Mouse (Mus musculus): ENCODE measurements around the gene Mcrip2. TPM values are rescaled to one million over a fixed set of nuclear protein-coding genes. Genes with fewer than 3 reads are reported as not detected.

Mcrip2 gene
- total and polyA plus RNA-seq, 3 experiments, result 234 to 288 (median 254) TPM

DNA sequence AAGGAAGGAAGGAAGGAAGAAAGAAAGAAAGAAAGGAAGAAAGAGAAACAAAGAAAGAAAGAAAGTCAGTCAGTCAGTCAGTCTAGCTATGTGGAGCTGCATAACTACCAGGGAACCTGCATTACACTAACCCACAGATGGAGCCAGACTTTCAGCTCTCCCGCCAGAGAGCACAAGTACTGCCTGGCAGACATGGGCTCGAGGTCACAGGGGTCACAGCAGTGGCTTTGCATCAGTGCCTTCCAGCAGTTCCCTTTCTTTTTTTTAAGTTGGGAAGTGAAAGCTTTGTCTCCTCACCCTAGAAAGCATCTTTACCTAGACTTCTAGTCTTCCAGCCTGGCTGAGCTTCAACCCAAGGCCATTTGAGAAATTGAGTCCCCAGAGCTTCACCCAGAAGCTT is 26.9 kb upstream of the Mcrip2 start:
- no peak overlapping the region for H3K4me3 ChIP-seq
- no peak for DNase-seq
- no peaks in the 10 kb centered on the region; the same call in 1 of the 2 replicates for H3K79me2 ChIP-seq (replicated peaks; ENCODE audit: control insufficient read depth, insufficient read depth, low read length)
- H3K36me3 ChIP-seq (ENCODE audit: control insufficient read depth, insufficient read depth, low read length), result no peaks in the 10 kb centered on the region
- no peak overlapping the region for H3K9ac ChIP-seq (ENCODE audit: low read depth, low read length)
- H3K4me1 ChIP-seq (ENCODE audit: control insufficient read depth, insufficient read depth, low read length), result peaks cover 1% of the 10 kb centered on the region; the same call in 1 of the 2 replicates
- H3K27ac ChIP-seq, result no peak overlapping the region
- no peaks in the 10 kb centered on the region for H3K27me3 ChIP-seq (ENCODE audit: control insufficient read depth, insufficient read depth, low read length)
- WGBS, result 42% methylated on average over 2 of the region's 2 CpGs
- intact Hi-C loops (cut with DNase I), result loop anchor here (2.0 kb wide), 1 partner anchor 23 kb away; the partner anchor contains the start of gene Rab40c
- TF ChIP-seq CTCF (IDR thresholded peaks at IDR 0.05) (peak; percentile 42), EP300 (IDR thresholded peaks at IDR 0.05; ENCODE audit: insufficient read depth, low read depth, low read length) (no peak)

DNA sequence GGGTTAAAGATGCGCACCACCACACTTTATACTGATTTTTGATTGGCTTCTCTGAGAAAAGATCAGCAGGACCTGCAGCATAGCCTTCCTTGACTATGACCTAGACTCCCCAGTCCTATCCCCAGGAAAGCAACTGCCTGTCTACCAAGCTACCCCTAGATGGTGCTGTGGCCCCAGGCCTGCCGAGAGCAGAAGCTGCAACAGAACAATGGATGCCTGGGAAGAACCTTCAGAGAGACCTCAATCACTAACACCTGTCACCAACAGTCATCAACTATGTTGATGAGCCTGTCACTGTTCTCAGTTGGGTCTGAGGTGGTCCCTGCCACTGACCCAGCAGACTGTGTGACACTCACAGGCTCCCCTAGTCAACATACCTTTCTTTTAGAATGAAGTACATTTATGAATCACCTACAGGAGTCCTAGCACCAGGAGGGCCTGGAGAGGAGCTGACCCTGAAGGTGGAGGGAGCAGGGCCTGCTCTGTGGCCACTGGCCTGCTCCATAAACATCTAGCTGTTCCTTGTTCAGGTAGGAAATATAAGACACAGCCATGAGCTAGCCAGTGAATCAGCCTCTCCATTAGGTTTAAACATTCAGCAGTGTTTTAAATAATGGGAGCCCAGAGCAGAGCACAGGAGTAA is 25.5 kb upstream of the Mcrip2 start:
- 27% methylated on average over 2 of the region's 2 CpGs for WGBS

GRCm38 (mm10) chr17:25888837-25889236 is 20.3 kb upstream of the Mcrip2 start:
- Histone ChIP-seq H3K79me2 (replicated peaks; ENCODE audit: control insufficient read depth, insufficient read depth, low read length) (no peaks in the 10 kb centered on the region; the same call in 1 of the 2 replicates), H3K9ac (ENCODE audit: low read depth, low read length) (no peak overlapping the region), H3K4me3 (no peak overlapping the region), H3K27ac (no peak overlapping the region), H3K27me3 (ENCODE audit: control insufficient read depth, insufficient read depth, low read length) (no peaks in the 10 kb centered on the region), H3K4me1 (ENCODE audit: control insufficient read depth, insufficient read depth, low read length) (no peaks in the 10 kb centered on the region), H3K36me3 (ENCODE audit: control insufficient read depth, insufficient read depth, low read length) (no peaks in the 10 kb centered on the region)
- DNase-seq, result no peak
- TF ChIP-seq CTCF (IDR thresholded peaks at IDR 0.05), result no peak
- TF ChIP-seq EP300 (IDR thresholded peaks at IDR 0.05; ENCODE audit: insufficient read depth, low read depth, low read length), result no peak
- TF ChIP-seq POLR2A (IDR thresholded peaks at IDR 0.05; ENCODE audit: insufficient read depth, low read depth, low read length), result no peak
- intact Hi-C loops (cut with DNase I), result no loop called here
- 54% methylated on average over 3 of the region's 3 CpGs for WGBS

More for the DNA sequence above, 25.5 kb upstream of the Mcrip2 start:
- peak; percentile 71 to 75 for DNase-seq
- no peaks in the 10 kb centered on the region for H3K27me3 ChIP-seq (ENCODE audit: control insufficient read depth, insufficient read depth, low read length)
- no peak overlapping the region for H3K9ac ChIP-seq (ENCODE audit: low read depth, low read length)
- intact Hi-C loops (cut with DNase I), result loop anchor here (1.0 to 5.0 kb wide), 5 partner anchors 25 to 198 kb away; partner anchors contain the start of genes Capn15, Decr2, Nhlrc4 and Pigq
- H3K4me3 ChIP-seq, result no peak overlapping the region
- H3K4me1 ChIP-seq (ENCODE audit: control insufficient read depth, insufficient read depth, low read length), result peaks cover 1% of the 10 kb centered on the region; the same call in 1 of the 2 replicates
- no peaks in the 10 kb centered on the region; the same call in 1 of the 2 replicates for H3K79me2 ChIP-seq (replicated peaks; ENCODE audit: control insufficient read depth, insufficient read depth, low read length)
- TF ChIP-seq POLR2A (IDR thresholded peaks at IDR 0.05; ENCODE audit: insufficient read depth, low read depth, low read length), result no peak
- peak; percentile 97 for TF ChIP-seq EP300 (IDR thresholded peaks at IDR 0.05; ENCODE audit: insufficient read depth, low read depth, low read length)
- no peak overlapping the region for H3K27ac ChIP-seq
- no peaks in the 10 kb centered on the region for H3K36me3 ChIP-seq (ENCODE audit: control insufficient read depth, insufficient read depth, low read length)

DNA sequence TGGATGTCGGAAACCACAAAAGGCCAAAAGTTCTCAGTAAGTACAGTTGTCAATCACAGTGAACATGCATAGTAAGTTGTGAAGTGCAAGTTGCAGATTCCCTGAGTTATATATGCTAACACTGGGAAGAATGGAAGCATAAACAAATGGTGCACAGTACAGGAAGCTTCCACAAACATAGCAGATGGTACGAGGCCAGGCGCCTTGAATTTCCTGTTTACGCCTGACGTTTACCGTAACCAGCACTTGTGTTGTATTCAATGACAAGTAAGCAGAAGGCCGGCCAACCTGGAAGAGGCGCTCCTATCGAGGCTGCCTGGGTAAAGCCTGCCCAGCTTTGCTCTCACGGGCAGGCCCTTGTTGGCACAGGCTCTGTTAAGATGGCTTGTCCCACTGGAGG is 18.9 kb upstream of the Mcrip2 start:
- H3K4me1 ChIP-seq (ENCODE audit: control insufficient read depth, insufficient read depth, low read length), result no peaks in the 10 kb centered on the region
- H3K36me3 ChIP-seq (ENCODE audit: control insufficient read depth, insufficient read depth, low read length), result no peaks in the 10 kb centered on the region
- H3K79me2 ChIP-seq (replicated peaks; ENCODE audit: control insufficient read depth, insufficient read depth, low read length), result no peaks in the 10 kb centered on the region
- H3K4me3 ChIP-seq, result no peak overlapping the region
- H3K27ac ChIP-seq, result no peak overlapping the region
- no peak overlapping the region for H3K9ac ChIP-seq (ENCODE audit: low read depth, low read length)
- no peak for DNase-seq
- intact Hi-C loops (cut with DNase I), result no loop called here
- no peaks in the 10 kb centered on the region for H3K27me3 ChIP-seq (ENCODE audit: control insufficient read depth, insufficient read depth, low read length)
- 70% methylated on average over 10 of the region's 10 CpGs for WGBS
- TF ChIP-seq EP300 (IDR thresholded peaks at IDR 0.05; ENCODE audit: insufficient read depth, low read depth, low read length), result no peak
- TF ChIP-seq CTCF (IDR thresholded peaks at IDR 0.05), result no peak
- TF ChIP-seq POLR2A (IDR thresholded peaks at IDR 0.05; ENCODE audit: insufficient read depth, low read depth, low read length), result no peak

- Histone ChIP-seq H3K36me3 (ENCODE audit: control insufficient read depth, insufficient read depth, low read length) (no peaks in the 10 kb centered on the region), H3K27ac (no peak overlapping the region), H3K79me2 (replicated peaks; ENCODE audit: control insufficient read depth, insufficient read depth, low read length) (no peaks in the 10 kb centered on the region), H3K27me3 (ENCODE audit: control insufficient read depth, insufficient read depth, low read length) (no peaks in the 10 kb centered on the region), H3K4me1 (ENCODE audit: control insufficient read depth, insufficient read depth, low read length) (no peaks in the 10 kb centered on the region), H3K4me3 (no peak overlapping the region), H3K9ac (ENCODE audit: low read depth, low read length) (no peak overlapping the region)
- intact Hi-C loops (cut with DNase I), result no loop called here
- no peak for TF ChIP-seq CTCF (IDR thresholded peaks at IDR 0.05)
- TF ChIP-seq EP300 (IDR thresholded peaks at IDR 0.05; ENCODE audit: insufficient read depth, low read depth, low read length), result no peak
- no peak for TF ChIP-seq POLR2A (IDR thresholded peaks at IDR 0.05; ENCODE audit: insufficient read depth, low read depth, low read length)
- DNase-seq, result no peak
These were observed 18.2 kb upstream of the Mcrip2 start for GRCm38 (mm10) chr17:25886806-25887205.

GRCm38 (mm10) chr17:25885636-25886035 is 17.1 kb upstream of the Mcrip2 start:
- no peak overlapping the region for H3K4me3 ChIP-seq
- H3K79me2 ChIP-seq (replicated peaks; ENCODE audit: control insufficient read depth, insufficient read depth, low read length), result no peaks in the 10 kb centered on the region
- no peaks in the 10 kb centered on the region for H3K36me3 ChIP-seq (ENCODE audit: control insufficient read depth, insufficient read depth, low read length)
- no peaks in the 10 kb centered on the region for H3K4me1 ChIP-seq (ENCODE audit: control insufficient read depth, insufficient read depth, low read length)
- no peak overlapping the region for H3K9ac ChIP-seq (ENCODE audit: low read depth, low read length)
- no peak for TF ChIP-seq EP300 (IDR thresholded peaks at IDR 0.05; ENCODE audit: insufficient read depth, low read depth, low read length)
- peak; percentile 55 for TF ChIP-seq CTCF (IDR thresholded peaks at IDR 0.05)
- DNase-seq, result no peak
- H3K27ac ChIP-seq, result no peak overlapping the region
- WGBS, result 64% methylated on average over 4 of the region's 4 CpGs
- intact Hi-C loops (cut with DNase I), result no loop called here
- no peaks in the 10 kb centered on the region for H3K27me3 ChIP-seq (ENCODE audit: control insufficient read depth, insufficient read depth, low read length)
